Comparison of ENCODE assay signal across 8 mouse cellular contexts in genomic region chr11:88203712-88204532, GRCm38 (mm10). TPM values are rescaled to one million over a fixed set of nuclear protein-coding genes. Genes with fewer than 3 reads are reported as not detected.
A peak's percentile ranks its signal among the peaks of the same experiment; 100 is the strongest.
DNase-seq lines count a peak whose midpoint lies in the region; ATAC-seq lines count a peak whose summit lies in the region.

Gene Mrps23, plus strand, starts transcription at chr11:88204388.

- H3K36me3 ChIP-seq in megakaryocyte, embryonic 14.5 days (replicated peaks; ENCODE audit: low read length): peaks cover 25% of the 10 kb centered on the region

- peaks cover 62% of the 10 kb centered on the region for H3K4me1 ChIP-seq in megakaryocyte, embryonic 14.5 days

- H3K4me3 ChIP-seq in megakaryocyte, embryonic 14.5 days (replicated peaks): peak within 1 kb of the TSS; percentile 92

- ATAC-seq in common myeloid progenitor, adult 5-6 weeks (replicated peaks; ENCODE audit: low read depth, poor library complexity, severe bottlenecking): peak; percentile 96

- H3K9me3 ChIP-seq in megakaryocyte, embryonic 14.5 days: no peaks in the 10 kb centered on the region

- DNase-seq in ZHBTc4 (ENCODE audit: low read depth, low spot score): peak; percentile 97
- peak; percentile 85 to 92 for DNase-seq in gastrocnemius, adult 8-10 months (ENCODE audit: low spot score in 2 of 2)
- DNase-seq in hindlimb bud, embryonic 11.5 days (ENCODE audit: extremely low spot score, low read depth, low spot score): peak; percentile 79
- peak; percentile 76 to 92 for DNase-seq in left cerebral cortex, adult 8-10 months (ENCODE audit: low spot score in 2 of 2)
- peak; percentile 96 for DNase-seq in right cerebral cortex, postnatal 10 days (ENCODE audit: low spot score in 2 of 2)
- DNase-seq in urinary bladder, postnatal 25 days (ENCODE audit: low spot score): peak; percentile 81

- no peaks in the 10 kb centered on the region for H3K27me3 ChIP-seq in megakaryocyte, embryonic 14.5 days (replicated peaks)

RNA-seq across cellular contexts. Expression of gene Mrps23, which starts in this region (rescaled TPM):
- 49.4 and 78.2 TPM in 2 replicates for total RNA-seq in common myeloid progenitor, adult 5-6 weeks (2017)
- total RNA-seq in gastrocnemius, adult 8-10 months (2022): 100 to 1,000 TPM; 119 to 149 (median 140) TPM
- 10 to 100 TPM; 58.9 to 74.7 (median 64.6) TPM for total RNA-seq in left cerebral cortex, adult 8-10 months (2022)
- 62.3 and 197 TPM in 2 replicates for polyA plus RNA-seq in megakaryocyte, embryonic 14.5 days (2012; ENCODE audit: insufficient read depth, low replicate concordance)

Comparison
In these comparisons a context has a peak if more than half of its experiments do, and no peak if none do; other contexts are left out.
1. Peak in every context shown above with its lines: DNase-seq, ATAC-seq and H3K4me3 ChIP-seq.